Mouse (Mus musculus) liver, embryonic 11.5 days (tissue): ENCODE measurements around the gene Zfpl1. TPM values are rescaled to one million over a fixed set of nuclear protein-coding genes. Genes with fewer than 3 reads are reported as not detected.

Experiments
- microRNA-seq: library from miRNA; unstranded; fragments of <30 nt; microRNA quantifications from one replicate; pipeline ENCODE4, GENCODE M21; 2017; ENCODE audit warnings: borderline number of aligned reads
- polyA plus RNA-seq: library from polyadenylated mRNA; unstranded; fragments of >200 nt; fragmentation: Nextera tagmentation; extraction: Ambion mirVana; gene quantifications from 2 replicates; pipeline ENCODE4 v1.2.1, GENCODE M21; 2014

The Zfpl1 gene
- polyA plus RNA-seq, 1 experiment from 2014 or later: 52.3 TPM

Small RNAs within 50 kb of the gene (microRNA-seq; reads per million reads assigned to microRNA genes)
- 4.2 reads per million, percentile 9 among the genes with 10 or more reads in this experiment for gene Mir6988

Other genes with a start within 250 kb of the Zfpl1 start
- 26.8 and 27.9 TPM in 2 replicates for gene Frmd8, start 209.7 kb downstream of the Zfpl1 start, polyA plus RNA-seq
- 7.5 and 8.2 TPM in 2 replicates for gene Slc25a45, start 207.1 kb downstream of the Zfpl1 start, polyA plus RNA-seq
- gene Tigd3, start 190.8 kb downstream of the Zfpl1 start, polyA plus RNA-seq: 3.9 and 4.2 TPM in 2 replicates
- gene Dpf2, start 171.9 kb downstream of the Zfpl1 start, polyA plus RNA-seq: 119 and 127 TPM in 2 replicates
- gene Cdc42ep2, start 160.1 kb downstream of the Zfpl1 start, polyA plus RNA-seq: 5.1 TPM in 2 replicates
- 129 and 131 TPM in 2 replicates for gene Pola2, start 120.8 kb downstream of the Zfpl1 start, polyA plus RNA-seq
- gene Slc22a20, start 98.8 kb downstream of the Zfpl1 start, polyA plus RNA-seq: not detected in 2 replicates
- gene Capn1, start 69.1 kb downstream of the Zfpl1 start, polyA plus RNA-seq: 25.2 and 25.8 TPM in 2 replicates
- 30.7 and 33.7 TPM in 2 replicates for gene Syvn1, start 38.4 kb downstream of the Zfpl1 start, polyA plus RNA-seq
- gene Mrpl49, start 27.2 kb downstream of the Zfpl1 start, polyA plus RNA-seq: 84.5 and 93.9 TPM in 2 replicates
- gene Fau, start 27.1 kb downstream of the Zfpl1 start, polyA plus RNA-seq: 1,022 and 1,135 TPM in 2 replicates
- gene Znhit2, start 23.8 kb downstream of the Zfpl1 start, polyA plus RNA-seq: 38.7 and 42.3 TPM in 2 replicates
- 28.6 and 30.8 TPM in 2 replicates for gene Tm7sf2, start 16.6 kb downstream of the Zfpl1 start, polyA plus RNA-seq
- gene Vps51, start 7.7 kb downstream of the Zfpl1 start, polyA plus RNA-seq: 54.8 and 57.1 TPM in 2 replicates
- not detected in 2 replicates for gene Tmem262, start 4.9 kb downstream of the Zfpl1 start, polyA plus RNA-seq
- gene Gm28374, start 2.7 kb downstream of the Zfpl1 start, polyA plus RNA-seq: 0.75 and 2.2 TPM in 2 replicates
- gene Cdca5, start within 50 bp of the Zfpl1 start, polyA plus RNA-seq: 50.8 and 55.3 TPM in 2 replicates
- 0.43 and 0.51 TPM in 2 replicates for gene AC131692.1, start 9.5 kb upstream of the Zfpl1 start, polyA plus RNA-seq
- gene Naaladl1, start 20.8 kb upstream of the Zfpl1 start, polyA plus RNA-seq: 2.0 and 2.4 TPM in 2 replicates
- 56.1 and 60.8 TPM in 2 replicates for gene Sac3d1, start 33.7 kb upstream of the Zfpl1 start, polyA plus RNA-seq
- gene Snx15, start 43.3 kb upstream of the Zfpl1 start, polyA plus RNA-seq: 34.6 and 35.1 TPM in 2 replicates
- gene Batf2, start 56.0 kb upstream of the Zfpl1 start, polyA plus RNA-seq: 0.15 TPM in 1 of 2 replicates, not detected in the other
- 70.6 and 73.4 TPM in 2 replicates for gene Arl2, start 56.6 kb upstream of the Zfpl1 start, polyA plus RNA-seq
- not detected in 2 replicates for gene Majin, start 99.4 kb upstream of the Zfpl1 start, polyA plus RNA-seq
- gene Gpha2, start 141.4 kb upstream of the Zfpl1 start, polyA plus RNA-seq: 0.70 TPM in 1 of 2 replicates, not detected in the other
- gene Ppp2r5b, start 150.9 kb upstream of the Zfpl1 start, polyA plus RNA-seq: 10.5 and 12.0 TPM in 2 replicates
- 10.4 and 13.5 TPM in 2 replicates for gene Atg2a, start 156.7 kb upstream of the Zfpl1 start, polyA plus RNA-seq
- gene Ehd1, start 191.8 kb upstream of the Zfpl1 start, polyA plus RNA-seq: 96.5 and 105 TPM in 2 replicates
- gene Cdc42bpg, start 221.5 kb upstream of the Zfpl1 start, polyA plus RNA-seq: 0.26 and 1.2 TPM in 2 replicates